Mouse (Mus musculus) colon, adult 2 months (tissue): ENCODE data around the gene Ilf2. TPM values are rescaled to one million over a fixed set of nuclear protein-coding genes. Genes with fewer than 3 reads are reported as not detected.

ENCODE experiments used
- polyA plus RNA-seq: library from polyadenylated mRNA; depleted of rRNA; stranded (reverse); fragments of >200 nt; gene quantifications from 2 replicates; pipeline ENCODE4 v1.2.3, GENCODE M21; 2012; rRNA removed

Ilf2 gene
- 10.1 and 10.5 TPM in 2 replicates for polyA plus RNA-seq

DNA sequence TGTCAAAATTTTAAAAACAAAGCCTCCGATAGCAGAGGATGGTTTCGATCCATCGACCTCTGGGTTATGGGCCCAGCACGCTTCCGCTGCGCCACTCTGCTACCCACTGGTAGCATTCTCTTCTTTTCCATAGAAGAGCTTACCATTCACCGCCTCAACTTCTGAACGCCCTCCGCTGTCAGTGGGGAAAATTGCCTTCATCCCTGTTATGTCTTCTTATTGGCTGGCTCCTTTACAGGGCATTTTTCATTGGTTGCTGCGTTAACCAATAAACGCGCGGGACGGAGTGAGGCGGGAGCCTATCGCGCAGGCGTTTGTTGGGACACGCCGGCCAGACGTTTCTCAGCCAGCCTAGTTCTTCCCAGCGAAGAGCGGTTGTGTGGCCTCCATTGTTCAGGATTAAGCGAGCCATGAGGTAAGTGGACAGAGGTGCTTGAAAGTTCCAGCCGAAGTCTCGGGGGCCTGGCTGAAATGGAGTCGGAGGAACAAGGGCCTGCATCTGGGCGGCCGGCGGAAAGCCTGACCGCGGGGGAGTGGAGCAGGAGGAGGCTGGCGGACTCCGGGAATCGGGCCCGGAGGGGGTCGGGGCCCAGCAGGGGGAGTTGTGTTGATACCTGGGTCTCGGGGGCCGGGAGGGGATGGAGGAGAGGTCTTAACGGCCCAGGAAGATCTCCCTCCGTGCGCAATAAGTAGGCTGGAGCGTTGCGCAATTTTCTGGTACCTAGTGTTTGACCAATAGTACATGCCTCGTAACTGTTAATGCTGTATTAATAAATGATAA lies at the start of gene Ilf2:
TSS of gene Ilf2 (plus strand) at position 296 of the 781 bp plus-strand sequence.

DNA sequence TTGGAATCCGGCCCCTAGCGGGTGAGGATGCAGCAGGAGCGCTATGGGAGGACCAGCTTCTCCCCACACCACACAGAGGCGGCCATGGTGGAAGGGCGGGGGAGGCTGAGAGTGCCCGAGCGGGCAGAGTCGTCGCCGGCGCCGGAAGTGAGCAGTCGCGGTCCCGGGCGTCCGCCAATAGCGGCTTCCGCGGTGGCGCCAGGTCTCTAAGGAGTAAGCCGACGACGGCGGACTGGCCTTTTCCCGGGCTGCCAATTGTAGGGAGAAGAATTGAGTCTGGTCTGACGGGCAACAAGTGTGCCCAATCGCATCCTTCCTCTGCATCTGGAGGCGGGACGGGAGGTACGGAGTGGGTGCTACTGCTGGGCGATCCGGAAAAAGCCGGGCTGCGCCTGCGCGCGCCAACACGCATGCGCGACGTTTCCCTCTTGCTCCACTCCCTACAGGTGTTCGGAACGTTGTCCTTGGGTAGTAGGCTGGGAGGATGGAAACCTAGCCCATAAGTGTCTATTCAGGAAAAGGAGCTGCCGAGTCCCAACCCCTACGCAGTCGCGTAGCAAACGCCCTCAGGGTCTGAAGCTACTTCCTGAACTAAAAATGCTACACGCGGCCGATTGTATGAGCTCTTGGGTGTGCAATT lies 42.4 kb upstream of the Ilf2 start, which contains the start of gene Ints3:
TSS of gene Ints3 (minus strand) at position 242 of the 640 bp plus-strand sequence.

DNA sequence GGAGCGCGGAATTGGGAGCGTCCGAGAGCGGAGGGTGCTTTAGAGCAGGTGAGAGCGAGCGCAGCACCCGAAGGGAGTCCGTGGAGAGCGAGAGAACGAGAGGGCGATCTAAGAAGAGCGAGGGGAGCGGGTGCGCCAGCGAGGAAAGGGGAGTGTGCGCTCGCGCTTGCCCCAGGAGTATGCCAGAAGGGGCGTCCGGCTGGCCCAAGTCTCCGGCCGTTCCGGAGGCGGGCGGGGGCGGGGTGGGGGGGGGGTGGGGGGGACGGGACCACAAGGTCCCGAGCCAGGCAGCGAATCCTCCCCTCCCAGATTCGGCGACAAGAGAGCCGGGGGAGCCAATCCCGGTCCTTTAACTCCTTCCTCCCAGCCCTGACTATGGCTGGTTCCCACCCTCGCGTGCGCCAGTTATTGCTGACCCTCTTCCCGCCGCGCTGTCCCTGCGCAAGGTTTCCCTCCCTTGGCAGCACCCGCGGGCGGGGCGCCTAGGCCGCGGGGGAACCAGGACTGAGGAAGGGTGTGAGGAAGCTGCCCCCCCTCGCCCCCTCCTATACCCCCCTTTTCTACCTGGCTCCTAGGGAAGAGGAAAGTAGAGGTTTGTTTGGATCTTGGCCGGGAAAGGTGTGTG lies 10.1 kb upstream of the Ilf2 start, which contains the start of gene Npr1:
TSS of gene Npr1 (minus strand) at position 181 of the 625 bp plus-strand sequence.

DNA sequence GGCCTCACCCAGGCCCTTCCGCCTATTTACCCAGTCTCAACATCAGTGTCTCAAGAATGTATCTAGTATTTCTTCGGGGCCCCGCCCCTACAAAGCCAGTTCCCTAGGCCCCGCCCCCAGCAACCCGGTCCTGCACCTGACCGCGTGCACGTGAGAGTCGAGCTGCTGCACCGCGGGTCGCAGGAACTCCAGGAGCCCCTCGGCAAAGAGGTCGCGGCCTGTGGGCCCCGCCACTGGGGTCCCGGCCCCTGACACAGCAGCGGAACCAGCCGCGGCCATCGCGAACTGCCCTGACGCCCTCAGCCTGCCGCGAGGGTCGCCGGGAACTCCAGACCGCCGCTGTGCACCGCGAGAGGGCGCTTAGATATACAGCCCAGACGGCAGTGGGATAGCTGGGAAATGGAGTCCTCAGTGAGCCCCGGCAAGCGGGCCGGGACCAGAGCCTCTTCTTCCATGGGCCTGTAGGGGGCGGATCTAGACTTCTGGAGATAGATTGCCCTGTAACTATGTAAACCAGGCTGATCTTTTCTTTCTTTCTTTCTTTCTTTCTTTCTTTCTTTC lies 14.8 kb downstream of the Ilf2 start, which contains the start of gene Snapin:
TSS of gene Snapin (minus strand) at position 338 of the 561 bp plus-strand sequence.

DNA sequence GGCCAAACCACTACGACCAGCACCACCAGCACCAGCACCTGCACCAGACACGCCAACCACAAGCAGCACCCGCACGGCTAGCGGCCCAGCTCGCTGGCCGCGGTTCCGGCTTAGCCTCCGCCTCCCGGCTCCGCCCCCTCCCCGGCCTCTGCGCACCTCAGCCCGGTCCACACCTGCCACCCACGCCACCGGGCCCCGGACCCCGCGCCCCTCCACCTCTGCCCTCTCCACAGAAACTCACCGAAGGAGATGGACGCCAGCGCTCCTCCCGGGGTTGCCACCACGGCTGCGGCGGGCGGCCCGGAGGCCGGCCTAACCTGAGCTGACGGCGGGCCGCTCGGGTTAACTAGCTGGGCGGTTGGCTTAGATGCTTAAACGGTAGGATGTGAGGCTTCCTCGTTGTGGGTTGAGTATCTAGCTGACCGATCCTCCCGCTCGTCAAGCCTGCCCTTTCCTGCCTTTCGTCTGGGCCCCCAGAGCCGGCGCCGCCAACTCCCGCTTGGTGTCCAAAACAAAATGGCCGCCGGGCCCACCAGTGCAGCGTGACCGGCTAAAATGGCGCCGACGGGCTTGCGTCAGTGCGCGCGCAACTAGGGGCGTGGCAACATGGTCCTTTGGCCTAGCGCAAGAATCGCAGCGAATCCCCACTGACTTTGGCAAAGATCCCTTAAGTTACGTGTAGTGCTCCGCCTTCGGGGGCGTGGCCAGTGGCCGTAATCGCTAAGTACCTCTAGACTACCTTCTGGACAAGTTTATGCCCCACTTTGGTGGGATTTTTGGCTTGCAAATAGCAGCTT lies 33.2 kb downstream of the Ilf2 start, which contains the start of gene Chtop:
TSS of gene Chtop (minus strand) at position 549 of the 797 bp plus-strand sequence.

DNA sequence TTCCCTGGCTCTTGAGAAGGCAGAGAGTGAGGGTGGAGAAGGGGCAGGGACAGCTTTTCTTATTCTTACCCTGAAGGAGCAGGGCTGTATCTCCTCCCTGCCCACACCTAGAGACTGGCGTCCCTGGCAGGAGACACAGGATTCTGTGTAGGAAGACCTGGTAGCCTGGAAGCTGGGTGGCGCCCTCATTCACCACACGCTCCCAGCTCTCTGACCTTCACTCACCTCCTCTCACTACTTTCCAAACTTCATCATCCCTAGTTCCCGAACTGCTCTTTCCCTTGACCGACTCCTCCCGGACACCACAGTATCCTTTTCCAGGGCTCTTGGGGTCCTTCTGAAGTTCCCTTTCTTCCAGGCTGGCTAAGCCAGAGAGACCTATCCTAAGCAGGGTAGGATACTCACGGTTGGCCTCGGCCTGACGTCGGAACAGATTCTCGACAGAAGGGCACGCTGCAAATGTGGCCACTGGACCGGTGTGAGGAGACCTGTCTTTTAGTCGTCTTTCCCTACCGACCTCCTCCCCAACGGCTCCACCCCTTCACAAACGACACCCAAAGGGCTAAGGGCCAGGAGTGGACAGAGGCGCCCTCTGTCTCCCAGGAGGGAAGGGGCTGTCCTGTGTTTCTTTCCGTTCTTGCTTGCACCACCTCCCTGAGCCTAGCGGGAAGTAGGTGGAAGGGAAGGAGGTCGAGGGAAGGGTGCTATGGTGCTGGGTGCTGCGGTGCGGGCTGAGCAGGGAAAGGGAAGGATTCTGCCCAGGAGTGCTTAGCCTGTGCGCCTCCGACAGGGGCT lies 38.1 kb downstream of the Ilf2 start, which contains the start of the genes S100a1 and S100a13:
TSS of gene S100a1 (minus strand) at position 597 of the 795 bp plus-strand sequence.
TSS of gene S100a13 (plus strand) at position 640 of the 795 bp plus-strand sequence.

DNA sequence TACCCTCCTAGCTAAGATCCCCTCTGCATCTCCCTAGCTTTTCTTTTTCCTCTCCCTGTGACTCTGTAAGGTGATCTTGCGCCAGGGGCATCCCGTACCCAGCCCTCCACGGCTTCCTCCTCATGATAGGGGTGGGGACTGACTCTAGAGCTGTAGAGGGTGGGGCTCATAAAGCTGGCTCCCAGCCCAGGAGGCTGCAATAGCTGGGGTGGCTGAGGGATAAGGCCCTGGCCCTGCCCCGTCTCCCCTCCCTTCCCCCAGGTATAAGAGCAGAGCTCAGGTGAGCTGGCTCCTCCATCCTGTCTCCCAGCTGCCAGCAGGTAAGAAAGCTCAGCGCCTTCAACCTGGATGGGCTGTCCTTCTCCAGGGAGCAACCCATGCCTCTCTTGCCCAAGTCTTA lies 50.7 kb downstream of the Ilf2 start, which contains the start of gene S100a14:
TSS of gene S100a14 (plus strand) at position 277 of the 400 bp plus-strand sequence.

DNA sequence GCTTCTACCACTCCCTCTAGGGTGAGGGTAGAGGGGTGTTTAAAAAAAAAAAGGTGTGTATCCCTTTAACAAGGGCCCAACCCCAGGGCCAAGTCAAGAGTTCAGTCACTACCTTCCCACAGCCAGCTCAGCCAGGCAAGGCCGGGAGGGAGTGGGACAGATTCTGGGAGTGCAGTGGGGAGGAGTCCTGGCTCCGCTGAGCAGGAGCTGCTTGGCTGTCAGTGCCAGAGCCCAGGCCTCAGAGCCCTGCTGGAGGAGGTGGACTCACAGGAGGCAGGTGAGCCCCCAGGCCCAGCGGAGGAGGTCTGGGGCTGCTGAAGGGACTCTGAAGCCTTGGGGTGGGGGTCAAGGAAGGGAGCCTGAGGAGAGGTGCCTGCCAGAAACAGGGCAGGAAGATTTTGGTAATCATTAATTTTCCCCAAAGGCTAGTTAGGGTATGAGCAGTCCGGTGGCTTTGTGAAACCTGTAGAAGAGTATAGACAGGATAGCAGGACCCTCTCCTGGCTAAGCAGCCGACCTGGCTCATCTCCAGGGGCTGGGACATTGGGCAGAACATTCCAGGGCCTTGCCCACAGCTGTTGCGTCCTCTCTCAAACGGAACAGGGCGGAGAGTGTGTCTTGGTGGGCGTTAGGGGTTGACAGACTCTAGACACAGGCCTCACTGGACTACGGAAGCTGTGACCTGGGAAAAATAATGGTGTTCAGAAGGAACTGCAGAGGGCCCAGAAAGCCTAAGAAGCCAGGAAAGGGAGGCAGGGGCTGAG lies 61.4 kb downstream of the Ilf2 start, which contains the start of gene S100a16:
TSS of gene S100a16 (plus strand) at position 114 of the 764 bp plus-strand sequence.

Other genes starting within 250 kb of the Ilf2 start
- gene Jtb, start 244.5 kb upstream of the Ilf2 start, polyA plus RNA-seq: 106 and 118 TPM in 2 replicates
- gene Creb3l4, start 232.6 kb upstream of the Ilf2 start, polyA plus RNA-seq: 37.6 and 37.8 TPM in 2 replicates
- gene Slc39a1, start 228.0 kb upstream of the Ilf2 start, polyA plus RNA-seq: 111 and 113 TPM in 2 replicates
- 39.7 and 47.5 TPM in 2 replicates for gene Crtc2, start 222.0 kb upstream of the Ilf2 start, polyA plus RNA-seq
- 11.9 and 15.7 TPM in 2 replicates for gene Dennd4b, start 210.9 kb upstream of the Ilf2 start, polyA plus RNA-seq
- 12.9 and 16.4 TPM in 2 replicates for gene Gatad2b, start 182.9 kb upstream of the Ilf2 start, polyA plus RNA-seq
- 11.7 and 12.2 TPM in 2 replicates for gene Slc27a3, start 86.2 kb upstream of the Ilf2 start, polyA plus RNA-seq
- gene Ints3, start 42.5 kb upstream of the Ilf2 start, polyA plus RNA-seq: 24.1 and 28.2 TPM in 2 replicates
- gene Npr1, start 10.3 kb upstream of the Ilf2 start, polyA plus RNA-seq: 7.2 and 7.4 TPM in 2 replicates
- 14.8 and 15.0 TPM in 2 replicates for gene Snapin, start 14.9 kb downstream of the Ilf2 start, polyA plus RNA-seq
- 29.8 and 34.1 TPM in 2 replicates for gene Chtop, start 33.4 kb downstream of the Ilf2 start, polyA plus RNA-seq
- 199 and 230 TPM in 2 replicates for gene S100a1, start 38.3 kb downstream of the Ilf2 start, polyA plus RNA-seq
- gene S100a13, start 38.3 kb downstream of the Ilf2 start, polyA plus RNA-seq: 61.5 and 65.1 TPM in 2 replicates
- 29.0 and 52.1 TPM in 2 replicates for gene S100a14, start 50.7 kb downstream of the Ilf2 start, polyA plus RNA-seq
- gene S100a16, start 61.1 kb downstream of the Ilf2 start, polyA plus RNA-seq: 267 and 284 TPM in 2 replicates
- gene S100a3, start 84.5 kb downstream of the Ilf2 start, polyA plus RNA-seq: 0.41 and 0.50 TPM in 2 replicates
- not detected in 2 replicates for gene S100a2, start 114.1 kb downstream of the Ilf2 start, polyA plus RNA-seq
- gene Gm42674, start 125.8 kb downstream of the Ilf2 start, polyA plus RNA-seq: not detected in 2 replicates
- gene S100a4, start 127.6 kb downstream of the Ilf2 start, polyA plus RNA-seq: 10.2 and 12.3 TPM in 2 replicates
- gene S100a5, start 132.4 kb downstream of the Ilf2 start, polyA plus RNA-seq: not detected in 2 replicates
- 1,904 and 2,022 TPM in 2 replicates for gene S100a6, start 136.8 kb downstream of the Ilf2 start, polyA plus RNA-seq
- gene S100a7a, start 177.9 kb downstream of the Ilf2 start, polyA plus RNA-seq: 0.54 and 0.59 TPM in 2 replicates
- gene S100a8, start 192.9 kb downstream of the Ilf2 start, polyA plus RNA-seq: not detected in 2 replicates
- 0.49 TPM in 1 of 2 replicates, not detected in the other for gene S100a9, start 219.6 kb downstream of the Ilf2 start, polyA plus RNA-seq